Mouse (Mus musculus): ENCODE data around the gene 1300017J02Rik.
A peak's percentile ranks its signal among the peaks of the same experiment; 100 is the strongest.

Gene 1300017J02Rik

DNA sequence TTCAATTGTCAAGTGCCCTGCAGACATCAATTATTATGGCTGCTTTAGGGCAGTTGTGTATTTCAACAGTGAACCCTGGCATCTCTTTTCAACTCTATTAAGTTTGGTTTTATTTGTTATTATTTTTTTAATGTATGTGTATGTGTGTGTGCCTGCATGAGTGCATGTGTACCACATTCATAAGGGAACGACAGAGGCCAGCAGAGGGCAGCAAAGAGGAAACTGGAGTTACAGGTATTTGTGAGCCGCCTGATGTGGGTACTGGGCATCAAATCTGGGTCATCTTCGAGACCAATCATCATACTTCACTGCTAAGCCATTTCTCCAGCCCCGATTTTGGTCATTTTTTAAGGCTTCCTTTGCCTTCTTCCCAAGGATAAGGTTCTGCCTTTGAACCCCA, 39.1 kb downstream of the 1300017J02Rik start:
- no peak for DNase-seq

DNA sequence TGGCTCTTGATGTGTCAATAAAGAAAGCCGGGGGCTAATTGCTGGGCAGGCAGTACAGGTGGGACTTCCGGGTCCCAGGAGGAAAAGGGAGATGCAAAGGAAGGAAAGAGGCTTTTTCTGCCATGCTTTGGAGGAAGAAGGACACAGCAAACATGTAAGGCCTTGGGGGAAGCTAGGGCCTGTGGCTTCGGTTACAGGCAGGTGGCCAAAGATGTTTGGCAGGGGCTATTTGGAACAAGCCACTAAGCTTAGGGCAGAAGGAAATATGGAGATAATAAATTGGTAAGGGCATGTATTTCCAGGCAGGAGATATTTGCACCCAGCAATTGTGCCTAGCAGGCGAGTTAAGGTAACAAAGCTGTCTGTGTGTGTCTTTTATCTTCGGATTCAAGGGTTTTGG, 52.0 kb downstream of the 1300017J02Rik start:
- no peak for DNase-seq

DNA sequence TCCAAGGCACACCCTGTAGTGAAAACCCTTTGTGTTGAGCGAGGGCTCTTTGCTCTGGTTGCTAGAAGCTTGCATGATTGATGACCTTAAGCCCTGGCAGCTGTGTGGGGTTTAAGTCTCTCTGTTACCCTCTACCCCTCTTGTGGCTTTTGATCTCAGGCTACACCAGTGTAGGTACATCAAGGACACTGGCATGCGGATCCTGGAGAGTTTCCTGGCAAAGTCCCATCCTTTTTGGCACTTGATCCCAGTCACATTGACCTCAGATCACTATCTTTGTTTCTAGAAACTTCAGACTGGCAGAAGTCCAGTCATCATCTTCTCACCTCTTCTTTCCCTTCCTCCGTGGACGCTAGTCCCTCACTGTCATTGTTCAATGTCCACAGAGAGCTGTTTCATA, 56.3 kb downstream of the 1300017J02Rik start:
- no peak for DNase-seq

DNA sequence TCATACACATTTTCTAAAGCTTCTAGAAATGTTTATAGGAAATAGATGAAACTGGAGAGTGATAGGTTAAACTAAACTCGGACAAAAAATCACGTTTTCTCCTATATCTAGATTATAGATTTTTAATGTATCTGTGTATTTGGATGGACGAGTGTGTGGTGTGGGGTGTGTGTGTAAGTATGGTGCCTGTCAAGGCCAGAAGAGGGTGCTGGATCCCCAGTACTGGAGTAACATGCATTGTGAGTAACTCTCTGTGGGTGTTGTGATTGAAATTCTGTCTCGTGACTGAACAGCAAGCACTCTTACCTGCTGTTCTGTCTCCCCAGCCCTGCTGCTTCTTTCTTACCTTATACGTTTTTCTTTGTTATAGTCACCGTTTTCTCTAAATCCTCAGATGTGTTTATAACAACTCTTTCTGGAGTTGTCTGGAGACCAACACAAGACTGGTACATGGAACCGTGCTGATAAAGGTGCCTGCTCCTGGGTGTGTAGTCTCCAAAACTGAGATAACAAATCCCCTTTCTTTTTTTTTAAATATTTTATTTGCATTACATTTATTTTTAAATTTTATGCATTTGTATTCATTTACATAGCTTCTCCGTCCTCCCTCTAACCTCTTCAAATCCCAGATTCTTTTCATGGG, 58.2 kb downstream of the 1300017J02Rik start:
- no peak for DNase-seq

DNA sequence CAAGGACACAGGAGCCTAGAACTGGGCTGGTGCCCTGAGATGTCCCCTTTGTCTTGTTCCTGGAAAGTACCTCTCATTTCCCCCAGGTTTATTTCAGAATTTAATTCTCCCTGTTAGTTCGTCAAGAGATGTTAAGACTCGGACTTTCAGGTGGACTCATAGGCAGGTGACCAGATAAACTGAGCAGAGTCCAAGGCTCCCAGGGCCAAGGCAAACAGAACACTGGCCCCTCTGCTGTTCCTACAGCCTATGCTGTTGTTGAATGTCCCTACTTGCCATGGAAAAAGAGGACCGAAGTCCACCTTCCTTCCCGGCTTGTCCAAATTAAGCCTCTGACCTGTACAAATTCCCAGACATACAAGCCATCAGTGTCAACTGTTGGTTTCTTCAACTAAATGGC, 61.2 kb downstream of the 1300017J02Rik start:
- DNase-seq: no peak

DNA sequence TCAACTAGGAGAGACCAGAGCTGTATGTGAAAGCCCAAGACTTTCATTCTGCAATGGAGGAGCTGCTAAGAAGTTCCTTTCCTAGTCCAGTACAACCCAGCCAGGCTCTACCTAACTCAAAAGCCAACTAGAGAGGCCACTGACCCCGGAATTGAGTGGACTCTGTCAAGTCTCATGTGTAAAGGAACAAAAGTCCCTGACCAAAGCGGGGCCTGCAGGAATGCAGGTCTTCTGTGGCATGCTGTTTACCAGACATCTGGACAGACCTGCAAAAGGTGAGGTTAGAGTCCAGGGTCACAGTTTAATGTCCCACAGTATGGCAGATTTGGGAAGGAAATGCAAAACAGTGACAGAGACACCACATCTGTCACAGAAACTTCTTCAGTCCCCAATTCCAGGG, 63.7 kb downstream of the 1300017J02Rik start:
- DNase-seq: no peak

DNA sequence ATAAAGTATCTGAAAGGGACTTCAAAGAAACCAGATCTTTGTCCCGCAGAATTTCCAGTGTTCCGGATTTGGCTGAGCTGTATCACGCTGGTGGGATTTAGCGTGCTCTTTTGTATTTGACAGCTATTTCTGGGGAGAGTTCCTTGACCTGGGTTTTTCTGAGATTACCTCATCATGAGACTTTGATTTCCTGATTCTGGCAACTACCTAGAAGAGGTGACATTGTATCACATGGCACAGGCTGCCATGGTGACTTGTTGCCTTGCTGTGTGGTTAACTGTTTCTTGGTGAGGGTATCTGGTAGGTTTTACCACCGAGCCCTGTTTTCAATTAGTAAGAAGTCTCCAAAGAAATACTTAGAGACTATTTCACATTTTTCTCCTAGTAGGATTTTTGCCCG, 65.4 kb downstream of the 1300017J02Rik start:
- DNase-seq: no peak

DNA sequence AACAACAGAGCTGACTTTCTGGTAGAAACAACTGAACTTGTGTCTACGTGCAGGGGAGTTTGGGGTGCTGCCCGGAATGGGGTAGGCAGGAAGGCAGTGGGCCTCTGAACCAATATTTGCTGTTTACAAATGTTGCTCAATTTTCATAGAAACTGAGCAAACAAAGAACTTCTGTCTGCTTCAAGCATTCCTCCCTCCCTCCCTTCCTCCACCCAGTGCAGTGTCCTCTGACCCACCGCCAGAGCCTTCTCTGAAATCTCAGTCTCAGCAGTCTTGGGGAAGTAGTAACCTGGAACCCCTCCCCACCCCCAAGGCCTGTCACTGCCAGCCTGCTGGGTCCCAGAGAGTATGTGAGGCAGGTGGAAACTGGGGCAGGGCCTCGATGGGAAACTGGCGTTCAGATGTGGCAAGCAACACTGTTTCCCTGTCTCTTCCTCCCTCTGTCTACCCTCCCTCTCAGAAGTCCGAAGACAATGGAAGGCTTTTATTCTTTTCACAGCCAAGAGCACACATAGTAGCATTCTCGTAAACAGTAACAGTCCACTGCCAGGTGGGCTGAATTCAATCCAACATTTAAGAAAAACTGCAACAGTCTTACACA, 70.2 kb downstream of the 1300017J02Rik start:
- DNase-seq: no peak

DNA sequence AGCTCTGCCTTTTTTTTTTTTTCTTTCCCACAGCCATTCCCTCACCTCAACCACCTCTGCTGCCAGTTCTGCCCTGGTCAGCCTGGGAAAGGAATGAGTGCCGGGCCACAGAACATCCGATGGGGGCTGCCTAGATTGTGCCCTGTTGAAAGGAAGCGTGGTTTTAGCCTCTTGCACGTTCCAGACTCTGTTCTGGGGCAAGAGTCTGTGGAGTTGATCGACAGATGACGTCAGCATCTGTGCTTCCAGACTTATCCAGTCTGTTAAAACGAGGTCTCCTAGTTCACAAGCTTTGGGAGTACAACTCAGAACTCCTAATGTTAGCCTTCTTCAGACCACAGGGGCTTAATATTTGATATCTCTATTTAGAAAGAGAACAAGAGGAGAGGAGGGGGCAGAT, 70.8 kb downstream of the 1300017J02Rik start:
- no peak for DNase-seq

DNA sequence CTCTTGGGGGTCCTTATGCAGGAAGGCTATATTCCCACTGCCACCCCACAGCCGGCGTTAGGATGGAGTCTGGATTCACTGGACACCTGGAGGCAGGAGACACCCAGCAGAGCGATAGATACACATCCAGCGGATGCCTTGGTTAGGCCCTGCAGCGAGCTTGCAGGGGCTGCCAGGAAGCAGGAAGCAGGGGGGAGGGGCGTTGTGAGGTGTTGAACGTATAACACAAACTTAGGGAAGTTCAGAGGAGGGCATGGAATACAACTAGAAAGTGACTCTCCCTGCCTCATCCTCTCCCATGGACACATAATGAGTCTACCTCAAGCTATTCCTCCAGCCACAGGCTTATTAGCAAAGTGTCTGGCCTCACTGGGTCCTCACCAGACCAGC, 71.9 kb downstream of the 1300017J02Rik start:
- peak; percentile 36 for DNase-seq

DNA sequence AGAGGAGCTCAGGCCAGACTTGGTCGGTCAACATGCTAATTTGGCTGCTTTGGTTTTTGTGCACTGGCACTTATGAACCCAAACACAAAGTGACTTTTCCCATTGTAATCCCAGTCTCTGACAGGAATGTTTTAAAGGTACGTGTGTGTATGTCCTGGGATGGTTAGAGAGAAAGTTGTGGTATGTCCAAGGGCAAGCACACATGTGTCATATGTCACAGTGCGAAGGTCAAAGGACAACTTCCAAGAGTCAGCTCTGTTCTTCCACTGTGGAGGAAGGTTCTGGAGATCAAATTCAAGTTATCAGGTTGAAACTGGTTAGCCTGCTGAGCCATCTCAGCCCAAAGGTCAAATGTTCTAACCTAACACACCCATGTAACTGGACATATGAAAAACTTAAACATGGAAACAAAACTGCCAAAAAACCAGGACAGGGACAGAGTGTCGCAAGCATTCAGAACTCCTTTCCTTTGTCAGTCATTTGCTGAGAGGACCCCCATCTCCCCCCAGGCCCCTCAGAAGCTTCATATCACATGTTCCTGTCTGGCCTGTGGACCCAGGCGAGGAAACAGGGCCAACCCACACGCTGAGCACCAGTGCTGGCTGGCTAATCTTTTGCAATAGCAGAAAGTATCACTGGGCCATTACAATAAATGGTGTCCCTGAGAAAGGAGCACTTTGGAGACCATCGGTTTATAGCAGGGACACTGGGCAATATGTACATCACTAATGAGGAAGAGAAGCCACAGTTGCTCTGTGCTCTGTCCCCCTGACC, 72.5 kb downstream of the 1300017J02Rik start:
- DNase-seq: no peak

DNA sequence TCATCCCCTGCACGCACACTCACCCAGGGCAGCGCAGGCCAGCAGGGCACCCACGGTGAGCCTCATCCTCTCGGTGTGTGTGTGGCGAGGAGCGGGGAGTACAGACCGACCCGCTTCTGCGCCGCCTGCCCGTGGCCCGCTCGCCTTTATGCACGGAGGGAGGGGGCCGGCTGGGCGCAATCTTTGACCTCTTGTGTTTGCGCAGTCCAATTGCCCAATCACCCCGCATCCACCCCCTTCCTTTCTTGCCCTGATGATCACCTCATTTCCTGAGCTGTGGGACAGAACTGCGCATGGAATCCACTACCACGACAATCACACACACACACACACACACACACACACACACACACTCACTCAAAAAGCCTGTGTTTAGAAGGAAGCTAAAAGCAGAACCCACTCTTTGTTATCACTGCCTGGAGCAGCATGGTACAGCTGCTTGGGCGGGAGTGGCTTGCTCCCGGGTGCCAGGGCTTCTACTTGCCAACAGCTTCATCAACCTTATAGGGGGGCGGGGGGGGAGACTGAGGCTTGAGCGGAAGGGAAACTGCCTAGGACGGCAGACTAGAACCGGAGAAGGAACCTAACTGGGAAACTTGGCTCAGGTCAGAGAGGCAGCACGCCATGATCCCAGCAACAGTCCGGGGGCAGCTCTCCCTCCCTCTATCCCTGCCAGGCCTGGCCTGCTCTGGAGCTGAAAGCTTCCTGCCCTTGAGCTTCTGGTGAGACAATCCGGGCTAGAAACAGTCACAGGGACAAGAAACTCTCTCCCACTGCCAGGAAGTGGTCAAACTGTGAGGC, 74.5 kb downstream of the 1300017J02Rik start, which contains the start of the genes Gm20425 and Trf:
Gene Gm20425, minus strand, starts transcription at position 157 of the 801 bp plus-strand sequence.
Gene Trf, minus strand, starts transcription at position 294 of the 801 bp plus-strand sequence.
- peak; percentile 44 for DNase-seq

DNA sequence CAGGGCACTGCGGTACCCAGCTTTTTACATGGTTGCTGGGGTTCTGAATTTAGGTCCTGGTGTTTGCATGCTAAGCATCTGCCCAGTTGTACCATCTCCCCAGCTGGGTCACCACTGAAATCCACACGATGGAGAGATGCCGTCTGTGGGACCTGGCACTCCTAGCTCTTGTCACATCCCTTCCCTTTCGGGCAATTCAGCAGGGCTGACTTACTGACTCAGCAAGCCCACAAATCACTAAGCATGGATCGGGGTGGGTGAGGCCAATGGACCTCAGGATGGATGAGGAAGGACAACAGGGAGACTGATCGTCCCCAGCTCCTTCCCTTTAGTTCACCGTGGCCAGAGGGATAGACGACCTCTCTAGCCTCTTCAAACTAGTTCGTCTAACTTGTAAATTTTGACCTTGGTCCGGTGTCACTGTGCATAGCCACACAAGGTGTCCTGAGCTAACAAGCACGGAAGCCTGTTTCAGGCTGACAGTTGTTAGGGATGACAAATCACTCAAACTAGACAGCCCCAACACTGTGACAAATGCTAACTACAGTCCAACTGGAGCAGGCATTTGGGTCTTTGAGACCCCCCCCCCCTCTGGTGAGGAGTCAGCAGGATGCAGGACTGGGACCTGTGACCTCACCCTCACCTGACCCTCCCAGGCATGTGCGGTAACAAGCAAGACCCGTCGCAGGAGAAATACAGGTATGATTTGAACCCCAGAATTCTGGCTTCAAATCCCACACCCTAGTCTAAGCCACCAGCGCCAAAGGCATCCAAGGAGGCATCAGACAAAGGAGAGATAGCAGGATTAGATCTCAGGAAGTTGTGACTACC, 75.6 kb downstream of the 1300017J02Rik start:
- DNase-seq: no peak

DNA sequence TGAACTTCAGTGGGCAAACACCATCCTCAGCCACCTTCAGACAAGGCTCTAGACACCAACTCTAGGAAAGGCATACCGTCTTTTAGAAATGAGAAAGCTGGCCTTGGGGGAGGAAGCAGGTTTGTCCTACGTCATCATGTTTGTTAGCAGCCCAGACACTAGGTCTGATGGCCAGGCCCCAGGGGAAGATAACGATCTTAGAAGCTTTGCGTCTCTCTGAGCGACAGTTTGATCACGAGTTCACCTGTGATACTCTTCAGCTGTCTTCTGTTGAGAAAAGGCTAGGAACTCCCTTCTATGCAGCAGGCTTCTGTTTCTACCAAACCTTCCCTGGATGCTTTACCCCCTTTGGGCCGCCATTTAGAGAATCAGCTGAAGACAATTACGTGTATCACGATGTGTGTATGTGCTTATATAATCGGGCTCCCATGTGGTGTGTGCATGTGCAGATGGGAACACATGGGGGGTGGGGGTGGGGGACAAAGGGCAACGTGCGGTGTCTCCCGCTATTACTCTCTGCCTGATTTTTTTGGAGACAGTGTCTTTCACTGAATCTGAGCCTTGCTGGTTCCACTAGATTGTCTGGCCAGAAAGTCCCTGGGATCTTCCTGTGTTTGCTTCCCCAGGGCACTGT, 76.4 kb downstream of the 1300017J02Rik start:
- DNase-seq: no peak

DNA sequence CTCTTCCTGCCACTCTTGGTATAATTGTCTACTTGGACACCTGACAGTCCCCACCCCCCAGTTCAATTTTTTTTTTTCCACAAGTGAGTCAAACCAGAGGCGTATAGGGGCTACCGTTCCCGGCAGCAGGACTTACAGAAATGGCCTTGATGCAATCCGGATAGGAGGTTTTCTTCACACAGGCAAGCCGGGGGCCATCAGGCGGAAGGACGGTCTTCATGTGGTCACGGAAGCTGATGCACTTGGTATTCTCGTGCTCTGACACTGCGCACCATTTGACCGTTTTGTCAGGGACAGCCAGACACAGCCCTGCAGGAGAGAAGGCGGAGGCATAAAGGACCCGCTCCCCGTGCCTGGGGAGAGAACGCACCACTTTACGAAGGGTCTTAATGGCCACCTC, 77.1 kb downstream of the 1300017J02Rik start:
- DNase-seq: no peak

DNA sequence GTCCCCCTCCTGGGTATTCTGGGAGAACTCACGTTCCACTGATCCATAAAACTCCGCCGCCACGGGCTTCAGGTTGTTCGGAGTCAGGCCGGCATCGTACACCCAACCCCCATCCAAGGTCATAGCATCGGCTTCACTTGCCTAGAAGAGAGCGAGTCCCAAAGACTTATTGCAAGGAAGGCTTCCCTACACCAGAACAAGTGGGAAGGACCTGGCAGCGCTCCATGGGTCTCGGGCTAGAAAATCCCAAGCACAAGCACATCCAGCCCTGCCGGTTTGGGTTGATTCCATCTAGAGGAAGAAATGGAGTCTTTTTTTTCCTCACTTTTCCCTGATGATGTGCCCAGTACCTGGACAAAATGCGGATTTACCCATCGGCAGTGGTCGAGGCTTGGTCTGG, 78.1 kb downstream of the 1300017J02Rik start:
- DNase-seq: no peak

DNA sequence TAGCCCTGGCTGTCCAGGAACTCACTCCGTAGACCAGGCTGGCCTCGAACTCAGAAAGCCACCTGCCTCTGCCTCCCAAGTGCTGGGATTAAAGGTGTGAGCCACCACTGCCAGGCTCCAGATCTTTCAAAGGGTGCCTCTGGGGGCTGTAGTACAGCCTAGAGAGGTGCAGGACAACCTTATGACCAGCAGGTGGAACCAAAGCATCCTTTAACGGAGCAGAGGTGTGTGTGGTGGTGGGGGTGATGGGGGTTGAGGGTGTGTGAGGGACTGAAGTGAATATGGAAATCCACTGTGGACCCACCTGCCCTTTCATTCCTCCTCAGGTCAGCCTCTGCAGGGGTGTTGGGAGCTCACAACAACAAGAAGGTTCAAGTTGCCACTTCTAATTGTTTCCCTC, 79.4 kb downstream of the 1300017J02Rik start:
- DNase-seq: peak; percentile 30

DNA sequence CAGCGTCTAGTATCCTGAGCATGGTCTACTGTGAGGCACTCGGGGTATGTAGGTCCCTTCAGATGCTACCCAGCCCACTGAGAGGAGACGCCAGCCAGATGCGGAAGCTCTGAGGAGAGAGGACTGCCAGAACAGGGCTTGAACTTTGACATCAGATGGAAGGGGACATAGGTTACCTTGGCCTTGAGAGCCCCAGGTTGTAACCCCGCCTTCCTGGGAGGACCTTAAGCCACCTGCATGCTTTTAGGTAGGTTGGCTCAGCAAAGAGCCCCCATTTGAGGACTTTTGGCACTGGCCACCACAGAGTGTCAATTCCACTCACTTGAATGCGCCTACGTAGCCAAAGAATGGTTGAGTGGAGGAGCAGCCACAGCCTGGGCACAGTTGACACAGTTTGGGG, 80.2 kb downstream of the 1300017J02Rik start:
- no peak for DNase-seq

DNA sequence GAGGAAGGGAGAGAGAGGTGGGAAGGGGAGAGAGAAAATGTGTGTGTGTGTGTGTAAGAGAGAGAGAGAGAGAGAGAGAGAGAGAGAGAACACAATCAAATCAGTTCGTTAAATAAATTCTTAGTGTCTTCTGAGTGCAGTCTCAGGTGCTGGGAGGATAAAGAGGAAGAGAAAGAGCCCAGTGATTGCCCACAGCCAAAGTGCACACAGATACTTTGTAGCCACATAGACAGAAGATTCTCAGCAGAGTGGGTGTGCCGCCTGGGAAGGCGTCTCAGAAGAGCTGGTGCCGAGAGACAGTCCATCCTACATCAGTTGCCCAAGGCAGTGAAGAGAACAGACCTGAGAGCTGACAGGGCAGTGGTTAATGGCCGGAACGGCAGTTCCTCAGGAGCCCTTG, 90.6 kb downstream of the 1300017J02Rik start:
- DNase-seq: no peak

DNA sequence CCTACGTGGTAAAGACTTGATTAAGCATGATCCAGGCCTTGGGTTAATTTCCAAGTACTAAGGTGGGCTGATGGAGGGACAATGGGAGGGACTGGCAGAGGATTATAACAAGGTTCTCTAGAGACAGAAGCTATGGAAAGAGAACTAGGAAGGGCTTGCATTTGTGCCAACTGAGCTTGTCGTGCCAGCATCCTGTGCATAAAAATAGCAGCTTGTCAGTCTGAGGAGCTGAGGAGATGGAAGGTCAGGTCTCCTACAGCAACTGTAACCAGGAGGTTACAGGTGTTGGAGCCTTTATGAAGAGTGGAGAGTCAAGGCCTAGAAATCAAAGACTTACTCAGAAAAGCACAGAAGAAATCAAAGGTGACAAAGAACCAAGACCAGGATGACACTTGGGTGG, 91.3 kb downstream of the 1300017J02Rik start:
- DNase-seq: no peak

DNA sequence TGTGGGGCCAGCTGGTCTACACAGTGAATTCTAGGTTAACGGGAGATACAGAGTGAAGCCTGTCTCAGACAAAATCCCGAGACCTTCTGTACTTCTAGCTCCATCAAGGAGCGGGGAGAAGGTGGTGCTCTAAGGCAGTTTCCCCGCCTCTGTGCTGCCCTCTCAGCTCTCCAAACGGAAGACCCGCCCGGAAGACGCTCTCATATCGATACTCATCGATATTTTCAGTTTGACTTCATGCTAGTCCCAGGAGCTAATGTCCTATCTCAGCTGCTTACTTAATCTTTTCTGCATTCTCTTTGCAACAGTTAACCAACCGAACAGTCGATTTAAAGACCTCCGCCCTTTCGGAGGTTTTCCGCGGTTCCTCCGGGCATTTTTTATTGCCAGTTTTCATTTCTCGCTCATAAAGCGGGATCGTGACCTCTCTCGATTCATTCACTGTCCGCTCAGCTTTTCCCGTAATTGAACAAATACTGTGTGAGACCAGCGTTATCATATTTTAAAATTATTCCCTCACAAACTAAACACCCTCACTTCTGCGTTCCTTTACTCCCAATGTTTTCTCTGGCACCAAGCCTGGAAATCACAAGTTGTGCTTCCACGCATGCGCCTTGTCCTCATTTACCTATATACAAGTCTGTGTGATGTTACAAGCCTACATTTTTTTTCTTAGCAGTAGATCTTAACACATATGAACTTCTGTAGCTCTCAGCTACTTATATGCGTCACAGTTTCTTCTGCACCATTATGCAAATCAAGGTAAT, 92.0 kb downstream of the 1300017J02Rik start:
- DNase-seq: no peak

All from embryo, embryonic 11 days (tissue).